Mouse (Mus musculus) liver, adult 2 months (tissue): ENCODE results near the gene Atoh8. TPM values are rescaled to one million over a fixed set of nuclear protein-coding genes. Genes with fewer than 3 reads are reported as not detected.

ENCODE experiments used
- DNase-seq: peaks from one replicate; pipeline ENCODE4 v3.0.0-alpha.2; 2011; ENCODE audit warnings: low read depth, low spot score; ENCODE audit errors: extremely low read depth
- H3K27ac ChIP-seq: fragments of 200-500 bp; replicated peaks from 2 replicates; pipeline ENCODE4 v1.5.1; 2012; ENCODE audit warnings: low read depth, mild to moderate bottlenecking, control low read depth, inconsistent platforms, low read length; ENCODE audit not compliant: insufficient read depth
- H3K27me3 ChIP-seq: fragments of 200-500 bp; 2 replicates; pipeline ENCODE4 v1.6.1; 2012; ENCODE audit warnings: mild to moderate bottlenecking, moderate library complexity, low read length, inconsistent platforms; ENCODE audit not compliant: control insufficient read depth, insufficient read depth
- H3K36me3 ChIP-seq: fragments of 200-500 bp; 2 replicates; pipeline ENCODE4 v1.6.1; 2012; ENCODE audit warnings: low read length, inconsistent platforms; ENCODE audit not compliant: control insufficient read depth, insufficient read depth
- H3K4me1 ChIP-seq: fragments of 200-500 bp; 2 replicates; pipeline ENCODE4 v1.6.1; 2011; ENCODE audit warnings: low read length; ENCODE audit not compliant: control insufficient read depth, insufficient read depth
- H3K4me3 ChIP-seq: fragments of 200-500 bp; 2 replicates; pipeline ENCODE4 v1.5.1; 2011; ENCODE audit warnings: low read depth, mild to moderate bottlenecking, control low read depth, low read length, moderate library complexity; ENCODE audit not compliant: insufficient read depth
- H3K79me2 ChIP-seq: fragments of 200-500 bp; 2 replicates; pipeline ENCODE4 v1.6.1; 2012; ENCODE audit warnings: inconsistent platforms, mild to moderate bottlenecking, low read length, moderate library complexity; ENCODE audit not compliant: control insufficient read depth, insufficient read depth
- H3K9ac ChIP-seq: fragments of 200-500 bp; 2 replicates; pipeline ENCODE4 v1.6.1; 2012; ENCODE audit warnings: low read depth, mild to moderate bottlenecking, control low read depth, inconsistent platforms, low read length
- CTCF ChIP-seq: fragments of 200-500 bp; IDR thresholded peaks from 2 replicates; pipeline ENCODE4 v1.5.1; 2011; ENCODE audit warnings: low read depth, low read length, control low read depth
- POLR2A ChIP-seq: fragments of 200-500 bp; IDR thresholded peaks from 2 replicates; pipeline ENCODE4 v1.6.1; 2011; ENCODE audit warnings: low read length, control low read depth; ENCODE audit not compliant: insufficient read depth; ENCODE audit errors: extremely low read depth
- WGBS: fragments of 180-500 bp; shearing (Covaris S2); methylation state at CpG from one replicate; pipeline ENCODE4 v1.1.7; 2018; 5-methylcytosine and 5-hydroxymethylcytosine counted together
- polyA plus RNA-seq: library from polyadenylated mRNA; depleted of rRNA; stranded (reverse); fragments of >200 nt; gene quantifications from 2 replicates; pipeline ENCODE4 v1.2.3, GENCODE M21; 2012
- total RNA-seq: library from RNA; depleted of rRNA; stranded (reverse); fragments of >200 nt; gene quantifications from 2 replicates; pipeline ENCODE4 v1.2.3, GENCODE M21; 2014

Atoh8 gene
- total and polyA plus RNA-seq, 2 experiments: 5.1 to 28.7 TPM

DNA sequence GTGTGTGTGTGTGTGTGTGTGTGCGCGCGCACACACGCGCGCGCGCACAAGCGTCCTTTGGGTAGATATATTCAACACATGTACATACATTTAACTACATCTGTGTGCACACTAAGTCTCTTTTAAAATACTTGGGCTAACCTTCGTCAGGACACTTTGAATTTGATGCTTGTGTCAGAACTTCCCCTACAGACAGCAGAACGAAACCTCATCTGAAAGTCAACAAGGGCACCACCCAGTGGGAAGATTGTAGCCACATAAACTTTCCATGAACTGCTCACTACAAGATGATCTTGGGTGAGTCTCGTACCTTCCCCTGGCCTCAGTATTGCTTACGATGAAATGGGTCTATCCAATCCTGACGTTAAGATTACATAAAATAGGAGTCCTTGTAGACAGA lies 3.0 kb downstream of the Atoh8 start:
- peaks cover 43% of the 10 kb centered on the region for H3K4me1 ChIP-seq
- TF ChIP-seq CTCF (no peak), POLR2A (no peak)
- H3K27me3 ChIP-seq: no peaks in the 10 kb centered on the region
- peak overlapping the region; percentile 59 for H3K27ac ChIP-seq
- WGBS: 76% methylated on average over 14 of the region's 14 CpGs
- H3K4me3 ChIP-seq: no peak overlapping the region
- peaks cover 27% of the 10 kb centered on the region; the same call in 1 of the 2 replicates for H3K79me2 ChIP-seq
- DNase-seq: peak; percentile 62
- H3K36me3 ChIP-seq: no peaks in the 10 kb centered on the region
- peak overlapping the region; percentile 80 for H3K9ac ChIP-seq

DNA sequence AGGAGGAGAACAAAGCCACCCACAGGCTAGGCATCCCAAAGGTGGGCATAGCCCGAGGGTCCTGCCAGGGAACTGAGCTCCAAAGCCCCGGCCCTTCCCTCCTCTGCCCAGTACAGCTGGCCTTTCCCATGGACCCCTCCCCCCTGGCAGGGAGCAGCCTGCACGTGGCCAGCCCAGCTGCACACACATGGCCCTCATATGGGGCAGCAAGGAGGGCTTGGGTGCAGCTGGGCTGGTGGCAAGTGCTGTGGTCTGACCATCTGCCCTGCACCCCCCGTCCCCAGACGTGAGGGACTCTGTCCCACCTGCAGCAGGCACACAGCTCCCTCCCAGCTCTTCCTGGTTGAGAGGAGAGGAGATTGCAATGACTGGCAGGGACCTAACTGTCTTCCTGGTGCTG lies 4.5 kb downstream of the Atoh8 start:
- Histone ChIP-seq H3K9ac (peak overlapping the region; percentile 60), H3K27ac (peak overlapping the region; percentile 96), H3K36me3 (no peaks in the 10 kb centered on the region), H3K4me1 (peaks cover 42% of the 10 kb centered on the region), H3K4me3 (peak overlapping the region; percentile 29), H3K27me3 (no peaks in the 10 kb centered on the region), H3K79me2 (peaks cover 27% of the 10 kb centered on the region; the same call in 1 of the 2 replicates)
- 39% methylated on average over 5 of the region's 5 CpGs for WGBS
- no peak for TF ChIP-seq POLR2A
- TF ChIP-seq CTCF: no peak
- DNase-seq: no peak

DNA sequence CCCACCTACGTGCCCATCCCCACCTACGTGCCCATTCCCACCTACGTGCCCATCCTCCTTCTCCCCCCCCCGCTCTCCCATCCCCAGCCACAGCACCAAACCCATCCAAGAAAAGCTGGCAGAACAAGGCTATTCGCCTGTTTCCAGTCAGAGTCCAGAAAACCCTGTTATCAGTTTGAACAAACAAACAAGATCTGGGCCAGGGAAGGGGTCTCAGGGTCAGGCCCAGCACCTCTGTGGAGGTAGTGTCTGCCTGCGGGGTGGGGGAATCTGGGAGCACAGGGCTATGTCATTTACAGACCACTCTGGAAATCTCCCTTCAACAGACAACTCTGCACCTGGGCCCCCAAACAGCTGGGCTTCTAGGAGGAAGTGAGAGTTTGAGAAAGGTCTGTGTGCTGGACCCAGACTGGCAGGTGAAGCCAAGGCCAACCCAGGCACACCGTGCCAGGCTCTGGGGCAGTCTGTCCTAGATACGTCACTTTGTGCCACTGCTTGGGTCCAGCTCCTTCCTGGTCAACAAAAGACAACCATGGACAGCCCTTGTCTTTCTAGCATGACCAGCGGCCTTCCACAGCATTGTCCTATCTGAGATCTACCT lies 7.6 kb downstream of the Atoh8 start:
- peaks cover 36% of the 10 kb centered on the region; the same call in 1 of the 2 replicates for H3K79me2 ChIP-seq
- H3K27ac ChIP-seq: peak overlapping the region; percentile 96
- peaks cover 41% of the 10 kb centered on the region for H3K4me1 ChIP-seq
- H3K4me3 ChIP-seq: peak overlapping the region; percentile 40
- 18% methylated on average over 9 of the region's 9 CpGs for WGBS
- TF ChIP-seq POLR2A (no peak), CTCF (no peak)
- DNase-seq: peak; percentile 97
- no peaks in the 10 kb centered on the region for H3K27me3 ChIP-seq
- no peaks in the 10 kb centered on the region for H3K36me3 ChIP-seq
- H3K9ac ChIP-seq: peak overlapping the region; percentile 70

DNA sequence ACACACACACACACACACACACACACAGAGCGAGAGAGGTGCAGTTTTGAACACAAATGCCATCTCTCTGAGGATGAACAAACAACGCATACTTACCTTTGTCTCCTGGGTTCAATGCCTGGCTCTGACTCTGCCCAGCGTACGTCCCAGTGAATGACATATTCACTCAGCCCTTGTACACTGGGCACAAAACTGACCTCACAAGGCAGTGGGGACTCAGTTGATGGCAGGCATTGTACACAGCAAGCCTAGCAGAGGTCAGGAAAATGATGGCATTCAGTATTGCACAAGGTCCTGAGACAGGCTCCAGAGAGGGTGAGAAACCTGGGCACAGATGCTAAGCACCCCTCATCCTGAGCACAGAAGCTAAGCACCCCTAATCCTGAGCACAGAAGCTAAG lies 8.4 kb downstream of the Atoh8 start:
- Histone ChIP-seq H3K27ac (peak overlapping the region; percentile 87), H3K79me2 (peaks cover 38% of the 10 kb centered on the region; the same call in 1 of the 2 replicates), H3K27me3 (no peaks in the 10 kb centered on the region), H3K9ac (peak overlapping the region; percentile 26; the same call in 1 of the 2 replicates), H3K4me1 (peaks cover 35% of the 10 kb centered on the region), H3K4me3 (no peak overlapping the region), H3K36me3 (no peaks in the 10 kb centered on the region)
- peak; percentile 100 for DNase-seq
- TF ChIP-seq POLR2A (no peak), CTCF (no peak)
- whole genome bisulfite sequencing: 35% methylated on average over 4 of the region's 4 CpGs

DNA sequence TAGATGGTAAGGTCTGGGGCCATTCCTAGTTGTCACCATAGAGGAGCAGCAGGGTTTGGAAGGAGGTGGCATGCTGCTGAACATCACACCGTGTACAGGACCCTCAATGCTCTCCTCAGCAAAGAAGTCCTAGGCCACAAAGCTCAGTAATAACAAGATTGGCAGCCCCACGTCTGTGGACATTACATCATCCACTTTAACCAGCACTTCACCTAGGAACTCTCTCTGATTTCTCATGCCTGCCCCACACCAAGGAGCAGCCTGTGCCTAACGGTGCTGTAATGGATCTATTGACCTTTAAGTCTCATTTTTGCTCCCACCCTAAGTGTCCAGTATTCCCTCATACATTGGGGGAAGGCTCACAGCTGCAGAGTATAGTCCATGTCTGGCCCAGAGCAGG lies 9.7 kb downstream of the Atoh8 start:
- peak; percentile 29 for DNase-seq
- H3K36me3 ChIP-seq: no peaks in the 10 kb centered on the region
- WGBS: 50% methylated on average over 3 of the region's 3 CpGs
- H3K27me3 ChIP-seq: no peaks in the 10 kb centered on the region
- H3K4me3 ChIP-seq: no peak overlapping the region
- no peak overlapping the region for H3K9ac ChIP-seq
- TF ChIP-seq CTCF: no peak
- TF ChIP-seq POLR2A: no peak
- peaks cover 27% of the 10 kb centered on the region for H3K4me1 ChIP-seq
- H3K79me2 ChIP-seq: peaks cover 36% of the 10 kb centered on the region; the same call in 1 of the 2 replicates
- no peak overlapping the region for H3K27ac ChIP-seq

DNA sequence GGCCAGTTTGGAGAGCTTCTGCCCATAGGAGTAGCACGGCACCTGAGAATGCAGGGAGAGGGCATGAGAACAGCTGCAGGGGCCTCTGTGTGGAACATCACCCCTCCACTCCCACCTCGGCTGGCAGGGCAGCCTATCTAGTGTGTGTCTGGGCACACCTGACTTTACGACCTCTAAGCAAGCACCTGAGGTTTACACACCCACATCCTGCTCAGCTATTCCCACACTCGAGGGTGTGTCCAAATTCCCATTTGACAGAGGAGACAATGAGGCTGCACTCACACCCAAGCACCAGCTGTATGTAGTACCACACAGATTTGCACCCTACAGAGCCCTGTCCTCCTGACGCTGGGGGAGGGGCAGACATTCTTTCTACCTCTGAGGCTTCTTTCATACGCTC lies 11.5 kb downstream of the Atoh8 start:
- DNase-seq: no peak
- H3K27me3 ChIP-seq: no peaks in the 10 kb centered on the region
- 81% methylated on average over 6 of the region's 6 CpGs for WGBS
- peaks cover 22% of the 10 kb centered on the region; the same call in 1 of the 2 replicates for H3K79me2 ChIP-seq
- no peak overlapping the region for H3K27ac ChIP-seq
- peaks cover 14% of the 10 kb centered on the region for H3K4me1 ChIP-seq
- no peak overlapping the region for H3K4me3 ChIP-seq
- no peaks in the 10 kb centered on the region for H3K36me3 ChIP-seq
- no peak overlapping the region for H3K9ac ChIP-seq
- TF ChIP-seq CTCF (no peak), POLR2A (no peak)
